Mouse (Mus musculus): ENCODE data around the gene Kansl1l. TPM values are rescaled to one million over a fixed set of nuclear protein-coding genes. Genes with fewer than 3 reads are reported as not detected.
A peak's percentile ranks its signal among the peaks of the same experiment; 100 is the strongest.

Gene Kansl1l
- 23.4 and 24.4 TPM in 2 replicates for polyA plus RNA-seq (2015; fragmentation: Nextera tagmentation; extraction: Ambion mirVana)

DNA sequence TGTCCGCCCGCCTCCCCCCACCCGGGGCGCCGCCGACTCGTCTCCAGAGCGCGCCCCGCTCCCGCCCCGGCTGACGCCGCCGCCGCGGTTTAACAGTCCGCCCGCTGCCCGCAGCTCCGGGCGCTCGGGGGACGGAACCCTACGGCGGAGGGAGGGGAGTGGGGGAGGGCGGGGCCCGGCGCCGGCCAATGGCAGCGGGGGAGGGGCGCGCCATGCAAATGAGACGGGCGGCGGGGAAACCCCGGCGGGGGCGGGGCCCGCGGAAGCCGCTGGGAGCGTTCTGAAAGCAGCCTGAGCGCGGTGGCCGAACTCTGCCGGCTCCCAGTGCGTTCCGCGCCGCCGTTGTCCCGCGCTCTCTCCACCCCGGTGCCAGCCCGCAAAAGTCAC lies at the start of gene Kansl1l:
Gene Kansl1l, minus strand, starts transcription at position 110 of the 387 bp plus-strand sequence.
- Histone ChIP-seq H3K36me3 (ENCODE audit: control insufficient read depth, insufficient read depth, low read length) (no peaks in the 10 kb centered on the region), H3K27ac (ENCODE audit: low read length) (peak within 1 kb of the TSS; percentile 97), H3K4me3 (ENCODE audit: low read length) (peak within 1 kb of the TSS; percentile 74), H3K27me3 (ENCODE audit: control insufficient read depth, insufficient read depth, low read depth, low read length) (no peaks in the 10 kb centered on the region), H3K9me3 (ENCODE audit: control insufficient read depth, low read length) (no peaks in the 10 kb centered on the region), H3K9ac (ENCODE audit: low read length) (peak within 1 kb of the TSS; percentile 93), H3K4me1 (replicated peaks; ENCODE audit: control insufficient read depth, insufficient read depth, low read length) (peaks cover 10% of the 10 kb centered on the region), H3K4me2 (ENCODE audit: low read depth, low read length) (peak within 1 kb of the TSS; percentile 94)
- ATAC-seq (ENCODE audit: low read depth), result peak; percentile 91
- whole genome bisulfite sequencing, result 0% methylated on average over 24 of the region's 56 CpGs

- Histone ChIP-seq H3K9ac (ENCODE audit: low read length) (no peak overlapping the region), H3K4me3 (ENCODE audit: low read length) (no peak overlapping the region), H3K27me3 (ENCODE audit: control insufficient read depth, insufficient read depth, low read depth, low read length) (no peaks in the 10 kb centered on the region), H3K4me1 (replicated peaks; ENCODE audit: control insufficient read depth, insufficient read depth, low read length) (peaks cover 18% of the 10 kb centered on the region), H3K9me3 (ENCODE audit: control insufficient read depth, low read length) (no peaks in the 10 kb centered on the region), H3K27ac (ENCODE audit: low read length) (no peak overlapping the region), H3K36me3 (ENCODE audit: control insufficient read depth, insufficient read depth, low read length) (no peaks in the 10 kb centered on the region), H3K4me2 (ENCODE audit: low read depth, low read length) (no peak overlapping the region)
- ATAC-seq (ENCODE audit: low read depth), result no peak
- 73% methylated on average over 4 of the region's 4 CpGs for WGBS
Measured at GRCm38 (mm10) chr1:66865633-66866032, 48.3 kb upstream of the Kansl1l start.

DNA sequence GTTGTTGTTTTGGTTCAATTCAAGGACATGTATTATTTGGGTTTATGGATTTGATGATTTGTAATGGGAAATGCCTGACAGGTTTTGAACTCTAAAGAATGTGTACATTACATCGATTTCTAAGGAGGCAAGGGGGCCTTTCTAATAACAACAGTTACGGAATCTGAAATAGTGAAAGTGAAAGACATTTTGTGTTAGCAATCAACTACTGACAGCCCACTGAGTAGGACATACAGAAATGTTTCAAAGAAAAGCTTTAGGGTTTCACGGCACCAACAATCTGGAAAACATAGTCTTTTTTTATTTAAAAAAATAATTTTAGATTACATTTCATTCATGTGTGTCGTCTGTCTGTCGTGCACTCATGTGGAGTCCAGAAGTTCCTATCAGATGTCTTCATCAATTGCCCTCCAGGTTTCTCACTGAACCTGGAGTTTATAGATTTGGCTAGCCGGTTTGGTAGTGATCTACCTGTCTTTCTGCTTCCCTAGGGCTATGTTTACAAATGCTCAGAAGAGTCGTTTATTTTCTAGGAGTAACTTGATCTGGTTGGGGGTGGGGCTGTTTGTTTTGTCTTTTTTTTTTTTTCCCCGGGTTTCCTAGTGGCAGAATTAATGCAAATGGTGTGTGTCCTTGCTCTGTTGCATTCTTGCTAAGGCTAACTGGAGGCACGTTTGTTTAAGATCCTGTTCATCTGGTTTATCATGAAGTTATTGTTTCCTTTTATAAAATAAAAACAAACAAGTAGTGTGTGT lies 46.6 kb upstream of the Kansl1l start:
- 9% methylated on average over 9 of the region's 9 CpGs for WGBS
- Histone ChIP-seq H3K9me3 (ENCODE audit: control insufficient read depth, low read length) (no peaks in the 10 kb centered on the region), H3K27ac (ENCODE audit: low read length) (peak overlapping the region; percentile 27), H3K4me2 (ENCODE audit: low read depth, low read length) (peak overlapping the region; percentile 67), H3K4me1 (replicated peaks; ENCODE audit: control insufficient read depth, insufficient read depth, low read length) (peaks cover 18% of the 10 kb centered on the region), H3K27me3 (ENCODE audit: control insufficient read depth, insufficient read depth, low read depth, low read length) (no peaks in the 10 kb centered on the region), H3K9ac (ENCODE audit: low read length) (peak overlapping the region; percentile 49), H3K4me3 (ENCODE audit: low read length) (peak overlapping the region; percentile 93), H3K36me3 (ENCODE audit: control insufficient read depth, insufficient read depth, low read length) (peaks cover 4% of the 10 kb centered on the region; the same call in 1 of the 2 replicates)
- no peak for ATAC-seq (ENCODE audit: low read depth)

DNA sequence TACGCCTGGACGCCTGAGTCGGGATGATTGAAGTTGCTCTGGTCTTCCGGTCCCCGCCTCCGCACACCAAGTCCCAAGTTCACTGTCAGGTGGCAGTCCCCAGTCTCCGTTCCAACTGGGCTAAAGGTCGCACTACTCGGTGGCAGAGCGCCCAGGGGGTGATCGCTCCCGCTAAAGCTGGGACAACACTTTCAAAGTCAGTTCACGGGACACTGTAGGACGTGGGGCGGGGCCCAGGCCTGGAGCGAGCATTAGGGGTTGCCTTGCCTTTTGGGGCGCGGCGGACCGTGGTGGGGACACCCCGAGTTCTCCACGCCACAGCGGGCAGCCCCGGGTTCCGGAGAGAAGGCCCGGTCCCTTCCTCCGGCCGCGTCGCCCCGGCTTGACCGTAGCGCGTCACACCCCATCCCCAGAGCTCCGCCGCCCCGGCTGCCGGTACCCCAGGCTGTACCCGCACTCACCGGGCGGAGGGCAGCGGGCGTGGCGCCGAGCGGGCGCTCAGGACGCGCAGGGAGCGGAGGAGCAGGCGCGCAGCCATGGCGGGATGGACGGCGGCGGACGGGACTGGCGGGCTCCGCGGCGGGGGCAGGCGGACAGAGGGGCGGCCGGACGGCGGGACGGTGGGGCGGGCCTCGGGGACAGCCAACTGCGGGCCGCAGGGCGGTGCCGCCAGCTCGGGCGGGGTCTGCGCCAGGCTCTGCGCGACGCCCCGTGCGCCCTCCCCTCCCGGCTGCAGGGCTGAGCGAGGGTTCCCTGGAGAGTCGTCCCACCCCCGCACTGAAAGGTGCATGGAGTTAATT lies 45.5 kb upstream of the Kansl1l start, which contains the start of gene Acadl:
Gene Acadl, minus strand, starts transcription at position 566 of the 800 bp plus-strand sequence.
- Histone ChIP-seq H3K4me3 (ENCODE audit: low read length) (peak within 1 kb of the TSS; percentile 93), H3K4me1 (replicated peaks; ENCODE audit: control insufficient read depth, insufficient read depth, low read length) (peaks cover 18% of the 10 kb centered on the region)

GRCm38 (mm10) chr1:66861764-66862672 lies 44.7 kb upstream of the Kansl1l start:
- H3K27ac ChIP-seq (ENCODE audit: low read length), result peak overlapping the region; percentile 98
- ATAC-seq (ENCODE audit: low read depth), result no peak
- 23% methylated on average over 14 of the region's 14 CpGs for WGBS
- peaks cover 18% of the 10 kb centered on the region for H3K4me1 ChIP-seq (replicated peaks; ENCODE audit: control insufficient read depth, insufficient read depth, low read length)
- peaks cover 17% of the 10 kb centered on the region for H3K36me3 ChIP-seq (ENCODE audit: control insufficient read depth, insufficient read depth, low read length)
- H3K27me3 ChIP-seq (ENCODE audit: control insufficient read depth, insufficient read depth, low read depth, low read length), result no peaks in the 10 kb centered on the region
- peak overlapping the region; percentile 97 for H3K9ac ChIP-seq (ENCODE audit: low read length)
- H3K4me3 ChIP-seq (ENCODE audit: low read length), result peak overlapping the region; percentile 93
- no peaks in the 10 kb centered on the region for H3K9me3 ChIP-seq (ENCODE audit: control insufficient read depth, low read length)
- peak overlapping the region; percentile 67 for H3K4me2 ChIP-seq (ENCODE audit: low read depth, low read length)

More for the DNA sequence above, 45.5 kb upstream of the Kansl1l start, which contains the start of gene Acadl:
- H3K4me2 ChIP-seq (ENCODE audit: low read depth, low read length), result peak within 1 kb of the TSS; percentile 67
- peaks cover 8% of the 10 kb centered on the region for H3K36me3 ChIP-seq (ENCODE audit: control insufficient read depth, insufficient read depth, low read length)
- H3K27me3 ChIP-seq (ENCODE audit: control insufficient read depth, insufficient read depth, low read depth, low read length), result no peaks in the 10 kb centered on the region
- WGBS, result under 1% methylated on average over 75 of the region's 85 CpGs
- H3K9ac ChIP-seq (ENCODE audit: low read length), result peak within 1 kb of the TSS; percentile 97
- peak; percentile 97 for ATAC-seq (ENCODE audit: low read depth)
- peak within 1 kb of the TSS; percentile 98 for H3K27ac ChIP-seq (ENCODE audit: low read length)
- H3K9me3 ChIP-seq (ENCODE audit: control insufficient read depth, low read length), result no peaks in the 10 kb centered on the region

- no peak overlapping the region for H3K4me2 ChIP-seq (ENCODE audit: low read depth, low read length)
- H3K27ac ChIP-seq (ENCODE audit: low read length), result no peak overlapping the region
- WGBS, result 86% methylated on average over 4 of the region's 4 CpGs
- peaks cover 58% of the 10 kb centered on the region for H3K36me3 ChIP-seq (ENCODE audit: control insufficient read depth, insufficient read depth, low read length)
- H3K27me3 ChIP-seq (ENCODE audit: control insufficient read depth, insufficient read depth, low read depth, low read length), result no peaks in the 10 kb centered on the region
- no peak overlapping the region for H3K4me3 ChIP-seq (ENCODE audit: low read length)
- peaks cover 5% of the 10 kb centered on the region for H3K9me3 ChIP-seq (ENCODE audit: control insufficient read depth, low read length)
- no peak for ATAC-seq (ENCODE audit: low read depth)
- no peak overlapping the region for H3K9ac ChIP-seq (ENCODE audit: low read length)
- peaks cover 3% of the 10 kb centered on the region; the same call in 1 of the 2 replicates for H3K4me1 ChIP-seq (replicated peaks; ENCODE audit: control insufficient read depth, insufficient read depth, low read length)
Measured at GRCm38 (mm10) chr1:66847506-66847905, 30.1 kb upstream of the Kansl1l start.

- peak; percentile 74; the same call in 1 of the 2 replicates for ATAC-seq (ENCODE audit: low read depth)
- H3K36me3 ChIP-seq (ENCODE audit: control insufficient read depth, insufficient read depth, low read length), result peaks cover 50% of the 10 kb centered on the region
- no peak overlapping the region for H3K27ac ChIP-seq (ENCODE audit: low read length)
- H3K9me3 ChIP-seq (ENCODE audit: control insufficient read depth, low read length), result peaks cover 5% of the 10 kb centered on the region
- H3K4me3 ChIP-seq (ENCODE audit: low read length), result no peak overlapping the region
- H3K4me1 ChIP-seq (replicated peaks; ENCODE audit: control insufficient read depth, insufficient read depth, low read length), result peaks cover 5% of the 10 kb centered on the region; the same call in 1 of the 2 replicates
- H3K27me3 ChIP-seq (ENCODE audit: control insufficient read depth, insufficient read depth, low read depth, low read length), result no peaks in the 10 kb centered on the region
- no peak overlapping the region for H3K4me2 ChIP-seq (ENCODE audit: low read depth, low read length)
- no peak overlapping the region for H3K9ac ChIP-seq (ENCODE audit: low read length)
- WGBS, result 42% methylated on average over 5 of the region's 5 CpGs
Measured at GRCm38 (mm10) chr1:66845690-66846318, 28.4 kb upstream of the Kansl1l start.

- no peaks in the 10 kb centered on the region for H3K27me3 ChIP-seq (ENCODE audit: control insufficient read depth, insufficient read depth, low read depth, low read length)
- H3K27ac ChIP-seq (ENCODE audit: low read length), result no peak overlapping the region
- ATAC-seq (ENCODE audit: low read depth), result no peak
- no peak overlapping the region for H3K4me3 ChIP-seq (ENCODE audit: low read length)
- peaks cover 20% of the 10 kb centered on the region for H3K36me3 ChIP-seq (ENCODE audit: control insufficient read depth, insufficient read depth, low read length)
- WGBS, result 85% methylated on average over 10 of the region's 10 CpGs
- H3K4me1 ChIP-seq (replicated peaks; ENCODE audit: control insufficient read depth, insufficient read depth, low read length), result peaks cover 27% of the 10 kb centered on the region
- no peak overlapping the region for H3K9ac ChIP-seq (ENCODE audit: low read length)
- no peak overlapping the region for H3K4me2 ChIP-seq (ENCODE audit: low read depth, low read length)
- H3K9me3 ChIP-seq (ENCODE audit: control insufficient read depth, low read length), result no peaks in the 10 kb centered on the region
Measured at GRCm38 (mm10) chr1:66841938-66842337, 24.6 kb upstream of the Kansl1l start.

Measured in lung, embryonic 16.5 days (tissue).